Mouse (Mus musculus) cortical plate, adult 2 months (tissue): ENCODE measurements around the gene Add3.

Experiments used
- CTCF ChIP-seq: fragments of 200-500 bp; IDR thresholded peaks from 2 replicates; pipeline ENCODE4 v1.5.1; 2011; ENCODE audit warnings: mild to moderate bottlenecking, control low read depth, low read length; ENCODE audit not compliant: insufficient read depth; ENCODE audit errors: extremely low read depth
- POLR2A ChIP-seq: fragments of 200-500 bp; IDR thresholded peaks from 2 replicates; pipeline ENCODE4 v1.6.1; 2011; ENCODE audit warnings: mild to moderate bottlenecking, low read length, control low read depth; ENCODE audit not compliant: insufficient read depth; ENCODE audit errors: extremely low read depth

DNA sequence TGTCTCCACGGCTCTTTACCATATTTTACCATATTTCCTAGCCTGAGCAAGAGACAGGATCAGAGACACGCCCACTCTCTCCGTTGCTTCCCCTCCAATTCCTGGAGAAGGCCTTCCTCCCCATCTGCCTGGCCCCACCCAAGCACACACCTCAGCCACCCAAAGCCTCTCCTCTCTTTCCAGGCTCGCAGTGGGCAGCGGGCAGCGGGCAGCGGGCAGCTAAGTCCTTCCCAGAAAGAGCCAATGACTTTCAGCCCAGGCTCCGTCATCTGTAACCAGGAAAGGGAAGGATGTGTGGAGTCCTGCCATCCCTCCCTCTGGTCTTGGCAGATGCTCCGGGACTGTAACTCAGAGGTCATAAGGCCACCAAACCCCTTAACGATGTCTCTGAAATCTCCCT is 120.0 kb downstream of the Add3 start:
- no peak for TF ChIP-seq POLR2A
- TF ChIP-seq CTCF: no peak
